Mouse (Mus musculus): ENCODE results near the gene Cebpa. TPM values are rescaled to one million over a fixed set of nuclear protein-coding genes. Genes with fewer than 3 reads are reported as not detected.

Gene Cebpa
- total and polyA plus RNA-seq, 2 experiments from 2014 or later: 0.67 to 11.3 TPM

GRCm38 (mm10) chr7:35107630-35108029 is 11.5 kb upstream of the Cebpa start:
- no peak overlapping the region for H3K27ac ChIP-seq (ENCODE audit: low read depth, low read length)
- no peak overlapping the region for H3K9ac ChIP-seq (replicated peaks; ENCODE audit: low read length, poor library complexity, severe bottlenecking)
- H3K36me3 ChIP-seq (ENCODE audit: insufficient read depth, low read length): no peaks in the 10 kb centered on the region
- no peaks in the 10 kb centered on the region for H3K9me3 ChIP-seq (ENCODE audit: low read length)
- ATAC-seq (ENCODE audit: low FRiP score): no peak
- 40% methylated on average over 3 of the region's 3 CpGs for WGBS
- no peaks in the 10 kb centered on the region for H3K27me3 ChIP-seq (ENCODE audit: insufficient read depth, low read length)
- no peak overlapping the region for H3K4me2 ChIP-seq (ENCODE audit: low read depth, low read length, poor library complexity, severe bottlenecking)
- no peak overlapping the region for H3K4me3 ChIP-seq (ENCODE audit: low read depth, low read length)
- no peak for TF ChIP-seq CTCF (IDR thresholded peaks at IDR 0.05)
- no peaks in the 10 kb centered on the region for H3K4me1 ChIP-seq (ENCODE audit: insufficient read depth, low read length)
- DNase-seq (ENCODE audit: low spot score): no peak

GRCm38 (mm10) chr7:35108046-35108445 is 11.0 kb upstream of the Cebpa start:
- no peaks in the 10 kb centered on the region for H3K27me3 ChIP-seq (ENCODE audit: insufficient read depth, low read length)
- WGBS: 25% methylated on average over 2 of the region's 2 CpGs
- DNase-seq (ENCODE audit: low spot score) (no peak), ATAC-seq (ENCODE audit: low FRiP score) (no peak)
- no peak overlapping the region for H3K27ac ChIP-seq (ENCODE audit: low read depth, low read length)
- H3K4me3 ChIP-seq (ENCODE audit: low read depth, low read length): no peak overlapping the region
- no peaks in the 10 kb centered on the region for H3K9me3 ChIP-seq (ENCODE audit: low read length)
- TF ChIP-seq CTCF (IDR thresholded peaks at IDR 0.05): no peak
- no peak overlapping the region for H3K9ac ChIP-seq (replicated peaks; ENCODE audit: low read length, poor library complexity, severe bottlenecking)
- no peak overlapping the region for H3K4me2 ChIP-seq (ENCODE audit: low read depth, low read length, poor library complexity, severe bottlenecking)
- no peaks in the 10 kb centered on the region for H3K36me3 ChIP-seq (ENCODE audit: insufficient read depth, low read length)
- H3K4me1 ChIP-seq (ENCODE audit: insufficient read depth, low read length): no peaks in the 10 kb centered on the region

- ATAC-seq (ENCODE audit: low FRiP score): no peak
- no peak overlapping the region for H3K4me2 ChIP-seq (ENCODE audit: low read depth, low read length, poor library complexity, severe bottlenecking)
- DNase-seq (ENCODE audit: low spot score): no peak
- no peak for TF ChIP-seq CTCF (IDR thresholded peaks at IDR 0.05)
- no peaks in the 10 kb centered on the region for H3K36me3 ChIP-seq (ENCODE audit: insufficient read depth, low read length)
- no peak overlapping the region for H3K4me3 ChIP-seq (ENCODE audit: low read depth, low read length)
- 59% methylated on average over 6 of the region's 6 CpGs for WGBS
- H3K9me3 ChIP-seq (ENCODE audit: low read length): no peaks in the 10 kb centered on the region
- H3K27me3 ChIP-seq (ENCODE audit: insufficient read depth, low read length): no peaks in the 10 kb centered on the region
- H3K4me1 ChIP-seq (ENCODE audit: insufficient read depth, low read length): no peaks in the 10 kb centered on the region
- no peak overlapping the region for H3K9ac ChIP-seq (replicated peaks; ENCODE audit: low read length, poor library complexity, severe bottlenecking)
- no peak overlapping the region for H3K27ac ChIP-seq (ENCODE audit: low read depth, low read length)
These were observed 10.4 kb upstream of the Cebpa start for GRCm38 (mm10) chr7:35108663-35109062.

GRCm38 (mm10) chr7:35113136-35113535 is 6.0 kb upstream of the Cebpa start:
- no peak for ATAC-seq (ENCODE audit: low FRiP score)
- no peak overlapping the region for H3K4me2 ChIP-seq (ENCODE audit: low read depth, low read length, poor library complexity, severe bottlenecking)
- 64% methylated on average over 4 of the region's 4 CpGs for WGBS
- no peak for DNase-seq (ENCODE audit: low spot score)
- no peaks in the 10 kb centered on the region for H3K9me3 ChIP-seq (ENCODE audit: low read length)
- H3K4me1 ChIP-seq (ENCODE audit: insufficient read depth, low read length): peaks cover 5% of the 10 kb centered on the region; the same call in 1 of the 2 replicates
- no peak overlapping the region for H3K9ac ChIP-seq (replicated peaks; ENCODE audit: low read length, poor library complexity, severe bottlenecking)
- no peaks in the 10 kb centered on the region for H3K36me3 ChIP-seq (ENCODE audit: insufficient read depth, low read length)
- peaks cover 21% of the 10 kb centered on the region for H3K27me3 ChIP-seq (ENCODE audit: insufficient read depth, low read length)
- no peak for TF ChIP-seq CTCF (IDR thresholded peaks at IDR 0.05)
- no peak overlapping the region for H3K4me3 ChIP-seq (ENCODE audit: low read depth, low read length)
- H3K27ac ChIP-seq (ENCODE audit: low read depth, low read length): no peak overlapping the region

- no peak overlapping the region for H3K4me3 ChIP-seq (ENCODE audit: low read depth, low read length)
- peaks cover 23% of the 10 kb centered on the region for H3K27me3 ChIP-seq (ENCODE audit: insufficient read depth, low read length)
- H3K4me2 ChIP-seq (ENCODE audit: low read depth, low read length, poor library complexity, severe bottlenecking): no peak overlapping the region
- H3K4me1 ChIP-seq (ENCODE audit: insufficient read depth, low read length): peaks cover 5% of the 10 kb centered on the region; the same call in 1 of the 2 replicates
- DNase-seq (ENCODE audit: low spot score) (no peak), ATAC-seq (ENCODE audit: low FRiP score) (no peak)
- no peak for TF ChIP-seq CTCF (IDR thresholded peaks at IDR 0.05)
- H3K36me3 ChIP-seq (ENCODE audit: insufficient read depth, low read length): no peaks in the 10 kb centered on the region
- H3K27ac ChIP-seq (ENCODE audit: low read depth, low read length): no peak overlapping the region
- no peaks in the 10 kb centered on the region for H3K9me3 ChIP-seq (ENCODE audit: low read length)
- 80% methylated on average over 5 of the region's 5 CpGs for WGBS
- no peak overlapping the region for H3K9ac ChIP-seq (replicated peaks; ENCODE audit: low read length, poor library complexity, severe bottlenecking)
These were observed 5.4 kb upstream of the Cebpa start for GRCm38 (mm10) chr7:35113721-35114120.

- no peak overlapping the region for H3K9ac ChIP-seq (replicated peaks; ENCODE audit: low read length, poor library complexity, severe bottlenecking)
- TF ChIP-seq CTCF (IDR thresholded peaks at IDR 0.05): no peak
- H3K4me2 ChIP-seq (ENCODE audit: low read depth, low read length, poor library complexity, severe bottlenecking): no peak overlapping the region
- DNase-seq (ENCODE audit: low spot score) (no peak), ATAC-seq (ENCODE audit: low FRiP score) (no peak)
- peaks cover 43% of the 10 kb centered on the region for H3K27me3 ChIP-seq (ENCODE audit: insufficient read depth, low read length)
- no peak overlapping the region for H3K27ac ChIP-seq (ENCODE audit: low read depth, low read length)
- peaks cover 12% of the 10 kb centered on the region; the same call in 1 of the 2 replicates for H3K4me1 ChIP-seq (ENCODE audit: insufficient read depth, low read length)
- no peaks in the 10 kb centered on the region for H3K36me3 ChIP-seq (ENCODE audit: insufficient read depth, low read length)
- no peak overlapping the region for H3K4me3 ChIP-seq (ENCODE audit: low read depth, low read length)
- no peaks in the 10 kb centered on the region for H3K9me3 ChIP-seq (ENCODE audit: low read length)
- WGBS: 67% methylated on average over 3 of the region's 3 CpGs
These were observed 2.6 kb upstream of the Cebpa start for GRCm38 (mm10) chr7:35116524-35116923.

Data from midbrain, postnatal 0 days (tissue).